Mouse (Mus musculus) stomach, embryonic 15.5 days (tissue): ENCODE measurements around the gene Etfb. TPM values are rescaled to one million over a fixed set of nuclear protein-coding genes. Genes with fewer than 3 reads are reported as not detected.

Experiments
- ATAC-seq: fragments of 200-750 bp; cut with Nextera tagmentation; 2 replicates; pipeline ENCODE4 v1.8.0; 2017; ENCODE audit warnings: low read depth, moderate number of reproducible peaks, moderate TSS enrichment; ENCODE audit not compliant: insufficient read depth, low FRiP score
- H3K27ac ChIP-seq: fragments of 300-500 bp; sonication (generic); 2 replicates; pipeline ENCODE4 v1.5.1; 2015; ENCODE audit warnings: mild to moderate bottlenecking, inconsistent platforms
- H3K27me3 ChIP-seq: fragments of 300-500 bp; sonication (generic); replicated peaks from 2 replicates; pipeline ENCODE4 v1.6.1; 2015; ENCODE audit warnings: inconsistent platforms
- H3K36me3 ChIP-seq: fragments of 300-500 bp; sonication (generic); 2 replicates; pipeline ENCODE4 v1.6.1; 2015; ENCODE audit warnings: inconsistent platforms
- H3K4me1 ChIP-seq: fragments of 300-500 bp; sonication (generic); 2 replicates; pipeline ENCODE4 v1.6.1; 2015; ENCODE audit warnings: inconsistent platforms
- H3K4me2 ChIP-seq: fragments of 300-500 bp; sonication (generic); 2 replicates; pipeline ENCODE4 v1.6.1; 2015; ENCODE audit warnings: mild to moderate bottlenecking, inconsistent platforms
- H3K4me3 ChIP-seq: fragments of 300-500 bp; sonication (generic); replicated peaks from 2 replicates; pipeline ENCODE4 v1.5.1; 2015; ENCODE audit warnings: inconsistent platforms
- H3K9ac ChIP-seq: fragments of 300-500 bp; sonication (generic); 2 replicates; pipeline ENCODE4 v1.6.1; 2015; ENCODE audit warnings: inconsistent platforms
- H3K9me3 ChIP-seq: fragments of 300-500 bp; sonication (generic); 2 replicates; pipeline ENCODE4 v1.6.1; 2016; ENCODE audit warnings: inconsistent platforms
- WGBS: fragments of 180-500 bp; shearing (Covaris S2); methylation state at CpG from one replicate; pipeline ENCODE4 v1.1.7; 2015; 5-methylcytosine and 5-hydroxymethylcytosine counted together
- polyA plus RNA-seq: library from polyadenylated mRNA; unstranded; fragments of >200 nt; fragmentation: Nextera tagmentation; extraction: Ambion mirVana; gene quantifications from 2 replicates; pipeline ENCODE4 v1.2.1, GENCODE M21; 2015

The Etfb gene
- polyA plus RNA-seq, 1 experiment from 2014 or later, result 353 TPM

DNA sequence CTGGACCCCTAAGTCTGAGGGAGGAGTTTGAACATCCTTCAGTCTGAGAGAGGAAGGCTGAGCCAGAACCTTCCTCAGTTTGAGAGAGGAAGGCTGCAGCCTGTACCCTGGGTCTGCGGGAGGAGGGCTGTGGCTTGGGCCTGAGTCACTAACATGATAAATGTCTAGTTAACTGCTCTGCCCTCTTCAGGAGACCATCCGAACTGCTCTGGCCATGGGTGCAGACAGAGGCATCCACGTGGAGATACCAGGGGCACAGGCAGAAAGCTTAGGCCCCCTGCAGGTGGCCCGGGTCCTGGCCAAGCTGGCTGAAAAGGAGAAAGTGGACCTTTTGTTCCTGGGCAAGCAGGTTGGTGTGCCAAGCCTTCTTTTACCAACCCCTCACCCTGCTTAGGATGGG, 8.7 kb downstream of the Etfb start:
- H3K36me3 ChIP-seq, result peaks cover 28% of the 10 kb centered on the region; the same call in 1 of the 2 replicates
- H3K9ac ChIP-seq, result no peak overlapping the region
- no peaks in the 10 kb centered on the region for H3K9me3 ChIP-seq
- no peak overlapping the region for H3K27ac ChIP-seq
- no peaks in the 10 kb centered on the region for H3K27me3 ChIP-seq
- WGBS, result 30% methylated on average over 4 of the region's 4 CpGs
- ATAC-seq, result no peak
- H3K4me2 ChIP-seq, result no peak overlapping the region
- no peak overlapping the region for H3K4me3 ChIP-seq
- H3K4me1 ChIP-seq, result no peaks in the 10 kb centered on the region

DNA sequence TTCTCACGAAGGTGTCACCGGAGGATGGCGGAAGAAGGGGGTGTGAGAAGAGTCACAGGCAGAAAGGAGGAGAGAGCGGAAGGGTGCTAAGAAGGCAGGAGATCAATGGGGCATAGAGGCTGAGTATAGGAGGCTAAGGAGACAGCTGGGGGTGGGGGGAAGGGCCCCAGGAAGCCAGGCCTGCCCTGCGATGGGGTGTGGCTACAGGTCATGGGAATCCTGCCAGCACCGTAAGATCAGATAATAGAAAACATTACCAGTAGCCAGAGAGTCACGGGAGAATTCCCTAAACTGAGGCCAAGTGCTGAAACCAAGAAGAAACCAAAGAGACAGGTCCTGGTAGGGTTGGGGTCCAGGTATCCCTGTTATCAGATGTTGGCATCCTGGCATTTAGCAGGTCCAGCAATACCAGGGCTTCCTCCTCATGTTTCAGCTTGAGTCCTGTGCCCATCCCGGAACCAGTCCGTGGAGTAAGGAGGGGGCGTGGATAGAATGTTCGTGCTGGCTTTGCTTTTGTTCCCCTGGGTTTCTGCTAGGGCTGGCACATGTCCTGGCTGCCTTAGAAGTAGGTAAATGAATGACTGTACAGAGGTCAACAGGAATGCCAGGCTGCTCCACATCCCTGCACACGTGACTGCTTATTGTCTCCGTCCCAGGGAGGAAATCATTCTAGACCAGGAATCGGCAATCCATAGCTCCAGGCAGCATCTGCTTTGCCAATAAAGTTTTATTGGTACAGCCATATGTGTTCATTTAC, 9.9 kb downstream of the Etfb start:
- H3K9me3 ChIP-seq, result no peaks in the 10 kb centered on the region
- H3K4me1 ChIP-seq, result no peaks in the 10 kb centered on the region
- 79% methylated on average over 14 of the region's 14 CpGs for WGBS
- peaks cover 28% of the 10 kb centered on the region; the same call in 1 of the 2 replicates for H3K36me3 ChIP-seq
- no peak overlapping the region for H3K4me2 ChIP-seq
- no peak overlapping the region for H3K4me3 ChIP-seq
- no peaks in the 10 kb centered on the region for H3K27me3 ChIP-seq
- ATAC-seq, result no peak; the same call in 1 of the 2 replicates
- H3K27ac ChIP-seq, result no peak overlapping the region
- H3K9ac ChIP-seq, result no peak overlapping the region

DNA sequence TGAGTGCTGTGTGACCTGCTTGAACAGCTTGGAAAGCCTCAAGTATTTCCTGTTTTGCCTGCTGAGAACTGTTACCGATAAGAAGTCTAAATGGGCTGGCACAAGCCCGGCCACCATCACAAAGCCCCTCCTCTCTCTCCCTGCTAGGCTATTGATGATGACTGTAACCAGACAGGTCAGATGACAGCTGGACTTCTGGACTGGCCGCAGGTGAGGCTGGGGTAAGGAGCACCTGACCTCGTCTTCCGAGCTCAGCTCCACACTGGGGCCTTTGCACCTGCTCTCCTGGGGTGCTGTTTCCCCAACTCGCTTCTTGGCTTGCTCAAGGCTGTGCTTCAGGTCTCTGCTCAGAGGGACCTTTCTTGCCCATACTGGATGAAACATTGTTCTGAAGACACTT, 10.5 kb downstream of the Etfb start:
- no peak for ATAC-seq
- Histone ChIP-seq H3K9me3 (no peaks in the 10 kb centered on the region), H3K4me1 (no peaks in the 10 kb centered on the region), H3K27me3 (no peaks in the 10 kb centered on the region), H3K27ac (no peak overlapping the region), H3K9ac (no peak overlapping the region), H3K4me3 (no peak overlapping the region), H3K36me3 (peaks cover 28% of the 10 kb centered on the region; the same call in 1 of the 2 replicates), H3K4me2 (no peak overlapping the region)
- WGBS, result 89% methylated on average over 6 of the region's 6 CpGs

DNA sequence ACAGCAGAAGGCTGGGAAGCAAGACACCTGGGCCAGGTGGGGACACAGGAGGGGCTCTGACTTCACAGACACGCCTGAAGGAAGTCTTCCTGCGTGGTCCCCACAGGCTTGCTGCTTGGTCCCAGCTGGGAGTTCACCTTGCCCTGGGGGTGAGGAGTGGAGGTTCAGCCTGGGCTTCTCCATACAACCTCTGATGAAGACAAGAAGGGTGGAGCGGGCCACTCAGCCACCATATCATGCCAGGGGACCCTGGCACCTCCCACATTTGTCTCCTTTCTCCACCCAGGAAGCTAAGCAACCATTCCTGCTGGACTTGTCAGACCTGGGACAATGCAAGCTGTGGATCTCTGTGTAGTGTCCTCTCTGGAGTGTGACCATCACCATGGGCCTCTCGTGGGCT, 19.0 kb downstream of the Etfb start, which contains the start of gene Vsig10l:
TSS of gene Vsig10l (plus strand) at position 301 of the 400 bp plus-strand sequence.
- H3K27ac ChIP-seq, result no peak within 1 kb of the TSS
- H3K36me3 ChIP-seq, result no peaks in the 10 kb centered on the region
- no peaks in the 10 kb centered on the region; the same call in 1 of the 2 replicates for H3K27me3 ChIP-seq
- ATAC-seq, result no peak
- no peaks in the 10 kb centered on the region for H3K9me3 ChIP-seq
- no peak within 1 kb of the TSS for H3K4me2 ChIP-seq
- peaks cover 10% of the 10 kb centered on the region; the same call in 1 of the 2 replicates for H3K4me1 ChIP-seq
- 59% methylated on average over 4 of the region's 4 CpGs for WGBS
- no peak within 1 kb of the TSS for H3K4me3 ChIP-seq
- no peak within 1 kb of the TSS for H3K9ac ChIP-seq

DNA sequence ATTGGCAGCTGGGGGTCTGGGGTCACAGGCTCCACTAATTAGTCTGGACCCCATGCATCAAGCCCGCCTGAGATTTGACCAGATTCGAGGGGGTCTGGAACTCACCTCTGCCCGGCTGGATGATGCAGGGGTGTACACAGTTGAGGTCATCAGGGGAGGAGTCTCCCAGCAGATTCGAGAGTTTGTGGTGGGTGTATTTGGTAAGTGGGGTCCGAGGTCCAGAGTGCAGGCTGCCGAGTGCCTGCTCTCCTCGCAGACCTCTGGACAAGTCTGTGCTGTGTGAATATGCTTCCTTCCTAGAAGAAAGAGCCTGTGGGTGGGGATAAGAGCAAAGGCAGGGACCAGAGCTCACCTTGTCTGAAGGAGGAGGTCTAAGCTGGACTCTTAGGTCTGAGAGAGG, 20.1 kb downstream of the Etfb start:
- WGBS, result 77% methylated on average over 7 of the region's 7 CpGs

DNA sequence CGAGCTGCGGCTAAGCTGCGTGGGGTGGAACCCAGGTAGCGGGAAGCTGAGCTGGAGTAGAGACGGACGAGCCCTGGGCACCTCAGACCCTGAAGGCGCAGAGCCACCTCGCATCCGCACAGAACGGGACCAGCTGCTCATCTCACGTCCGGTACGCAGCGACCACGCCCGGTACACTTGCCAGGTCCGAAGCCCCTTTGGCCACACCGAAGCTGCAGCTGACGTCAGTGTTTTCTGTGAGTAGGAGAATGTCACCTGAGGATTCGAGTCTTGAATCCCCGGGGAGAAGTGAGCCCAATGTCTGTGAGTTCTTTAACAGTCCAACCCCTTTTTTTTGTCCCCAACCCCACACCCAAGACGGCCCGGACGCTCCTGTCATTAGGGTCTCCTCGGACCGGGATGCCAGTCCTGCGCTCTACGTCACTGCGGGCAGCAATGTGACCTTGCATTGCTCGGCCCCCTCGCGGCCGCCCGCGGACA, 21.0 kb downstream of the Etfb start:
- Histone ChIP-seq H3K27ac (no peak overlapping the region), H3K4me2 (peak overlapping the region; percentile 85), H3K9me3 (no peaks in the 10 kb centered on the region), H3K27me3 (no peaks in the 10 kb centered on the region; the same call in 1 of the 2 replicates), H3K4me3 (peak overlapping the region; percentile 47), H3K9ac (0 out of 2 replicates have a peak overlapping the region, but pooled peaks have one; percentile 14), H3K36me3 (no peaks in the 10 kb centered on the region), H3K4me1 (peaks cover 10% of the 10 kb centered on the region; the same call in 1 of the 2 replicates)
- 6% methylated on average over 35 of the region's 35 CpGs for WGBS
- no peak for ATAC-seq

More for the DNA sequence above, 20.1 kb downstream of the Etfb start:
- no peaks in the 10 kb centered on the region for H3K9me3 ChIP-seq
- no peaks in the 10 kb centered on the region for H3K36me3 ChIP-seq
- H3K27me3 ChIP-seq, result no peaks in the 10 kb centered on the region; the same call in 1 of the 2 replicates
- no peak overlapping the region for H3K4me2 ChIP-seq
- peaks cover 10% of the 10 kb centered on the region; the same call in 1 of the 2 replicates for H3K4me1 ChIP-seq
- H3K27ac ChIP-seq, result no peak overlapping the region
- no peak for ATAC-seq
- no peak overlapping the region for H3K9ac ChIP-seq
- no peak overlapping the region for H3K4me3 ChIP-seq

DNA sequence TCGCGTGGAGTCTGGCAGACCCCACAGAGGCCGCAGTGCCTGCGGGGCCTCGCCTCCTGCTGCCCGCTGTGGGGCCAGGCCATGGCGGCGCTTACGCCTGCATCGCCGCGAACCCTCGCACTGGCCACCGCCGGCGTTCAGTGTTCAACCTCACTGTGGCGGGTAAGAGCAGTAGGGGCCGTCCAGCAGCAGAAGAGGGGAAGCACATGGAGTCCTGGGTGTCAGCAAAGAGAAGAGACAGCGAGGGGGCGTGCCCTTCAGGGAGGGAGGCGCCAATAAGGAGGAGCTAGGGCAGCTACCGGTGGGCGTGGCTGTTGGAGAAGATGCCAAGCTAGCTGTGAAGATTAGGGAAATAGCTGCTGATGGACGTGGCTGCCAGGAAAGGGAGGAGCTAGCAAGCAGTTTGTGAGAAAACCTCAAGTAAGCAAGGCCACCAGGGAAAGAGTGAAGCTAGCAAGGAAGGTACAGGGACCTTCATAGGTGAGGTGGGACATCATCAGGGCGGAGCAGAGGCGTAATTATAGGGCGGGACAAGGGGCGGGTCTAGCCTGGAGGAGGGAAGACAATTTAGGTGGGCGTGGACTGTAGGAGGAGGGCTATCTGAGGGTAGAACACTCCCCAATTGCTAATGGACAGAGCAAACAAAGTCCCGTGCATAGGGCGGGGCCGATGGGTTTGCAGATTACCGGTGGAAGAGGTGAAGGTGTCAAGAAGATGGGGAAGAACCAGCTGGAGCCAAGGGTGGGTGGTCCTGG, 21.6 kb downstream of the Etfb start:
- WGBS, result under 1% methylated on average over 33 of the region's 33 CpGs
- Histone ChIP-seq H3K27me3 (no peaks in the 10 kb centered on the region; the same call in 1 of the 2 replicates), H3K36me3 (no peaks in the 10 kb centered on the region), H3K4me3 (peak overlapping the region; percentile 47), H3K9ac (0 out of 2 replicates have a peak overlapping the region, but pooled peaks have one; percentile 14), H3K27ac (peak overlapping the region; percentile 40; the same call in 1 of the 2 replicates), H3K4me1 (peaks cover 10% of the 10 kb centered on the region; the same call in 1 of the 2 replicates), H3K9me3 (no peaks in the 10 kb centered on the region), H3K4me2 (peak overlapping the region; percentile 85)
- peak; percentile 89 for ATAC-seq

DNA sequence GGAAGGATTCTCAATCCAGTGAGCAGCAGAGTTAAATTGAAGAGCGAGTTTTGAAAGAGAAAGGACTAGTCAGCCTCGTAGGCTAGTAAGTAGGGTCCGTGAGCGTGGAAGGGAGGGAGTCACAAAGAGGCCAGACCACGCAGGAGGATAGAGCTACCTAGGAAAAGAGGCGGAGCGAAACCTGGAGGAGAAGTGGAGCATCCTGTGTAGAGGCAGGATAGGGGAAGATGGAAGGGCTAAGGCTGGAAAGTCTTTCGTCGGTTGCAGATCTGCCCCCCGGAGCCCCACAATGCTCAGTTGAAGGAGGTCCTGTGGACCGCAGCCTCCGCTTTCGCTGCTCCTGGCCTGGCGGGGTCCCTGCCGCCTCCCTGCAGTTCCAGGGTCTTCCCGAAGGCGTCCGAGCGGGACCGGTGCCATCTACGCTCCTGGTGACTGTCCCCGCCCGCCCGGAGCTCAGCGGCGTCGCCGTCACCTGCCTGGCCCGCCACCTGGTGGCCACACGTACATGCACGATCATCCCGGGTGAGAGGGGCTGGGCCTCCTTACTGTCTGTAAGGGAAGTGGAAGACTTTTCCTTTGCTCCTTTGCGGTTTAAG, 22.3 kb downstream of the Etfb start:
- Histone ChIP-seq H3K9ac (peak overlapping the region; percentile 44; the same call in 1 of the 2 replicates), H3K4me2 (peak overlapping the region; percentile 85), H3K27me3 (no peaks in the 10 kb centered on the region; the same call in 1 of the 2 replicates), H3K27ac (peak overlapping the region; percentile 40; the same call in 1 of the 2 replicates), H3K36me3 (no peaks in the 10 kb centered on the region), H3K4me3 (peak overlapping the region; percentile 47), H3K9me3 (no peaks in the 10 kb centered on the region), H3K4me1 (peaks cover 10% of the 10 kb centered on the region; the same call in 1 of the 2 replicates)
- under 1% methylated on average over 33 of the region's 33 CpGs for WGBS
- peak; percentile 57 for ATAC-seq

DNA sequence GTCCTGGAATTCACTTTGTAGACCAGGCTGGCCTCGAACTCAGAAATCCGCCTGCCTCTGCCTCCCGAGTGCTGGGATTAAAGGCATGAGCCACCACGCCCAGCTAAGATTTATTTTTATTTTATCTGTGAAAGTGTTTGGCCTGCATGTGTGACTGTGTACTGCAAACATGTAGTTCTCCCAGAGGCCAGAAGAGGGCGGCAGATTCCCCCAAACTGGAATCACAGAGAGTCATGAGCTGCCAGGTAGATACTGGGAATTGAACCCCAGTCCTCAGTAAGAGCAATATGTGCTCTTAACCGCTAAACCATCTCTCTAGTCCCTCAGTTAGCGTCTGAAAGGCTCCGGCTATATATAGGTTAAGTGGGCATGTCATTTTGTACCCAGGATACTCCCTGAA, 26.5 kb downstream of the Etfb start:
- no peak overlapping the region for H3K4me2 ChIP-seq
- ATAC-seq, result no peak
- peaks cover 4% of the 10 kb centered on the region; the same call in 1 of the 2 replicates for H3K27me3 ChIP-seq
- H3K4me3 ChIP-seq, result no peak overlapping the region
- WGBS, result 44% methylated on average over 8 of the region's 8 CpGs
- H3K36me3 ChIP-seq, result no peaks in the 10 kb centered on the region
- no peak overlapping the region for H3K27ac ChIP-seq
- no peak overlapping the region for H3K9ac ChIP-seq
- 0 out of 2 replicates have a peak, but pooled peaks cover 7% of the 10 kb centered on the region for H3K4me1 ChIP-seq
- no peaks in the 10 kb centered on the region for H3K9me3 ChIP-seq

DNA sequence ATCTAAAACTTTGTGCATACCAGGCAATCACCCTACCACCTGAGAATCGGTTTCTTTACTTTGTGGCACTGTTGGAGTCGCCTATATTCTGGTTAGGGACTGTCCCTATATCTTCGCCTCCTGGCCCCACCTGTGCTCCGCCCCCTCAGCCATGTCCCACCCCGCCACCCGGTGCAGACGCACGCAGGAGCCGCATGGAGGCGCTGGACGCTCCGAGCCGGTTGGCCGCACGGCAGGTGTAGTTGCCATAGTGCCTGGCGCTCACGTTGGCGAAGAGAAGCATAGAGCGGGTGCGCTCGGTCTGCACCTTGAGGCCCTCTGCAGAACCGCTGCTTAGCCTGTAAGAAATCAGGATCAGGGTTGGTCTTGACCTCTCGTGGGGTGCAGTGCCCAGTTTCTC, 31.8 kb downstream of the Etfb start:
- no peak for ATAC-seq
- Histone ChIP-seq H3K4me1 (no peaks in the 10 kb centered on the region), H3K4me2 (no peak overlapping the region), H3K9me3 (no peaks in the 10 kb centered on the region), H3K27me3 (peaks cover 34% of the 10 kb centered on the region), H3K4me3 (no peak overlapping the region), H3K27ac (no peak overlapping the region), H3K36me3 (no peaks in the 10 kb centered on the region), H3K9ac (no peak overlapping the region)
- 16% methylated on average over 23 of the region's 23 CpGs for WGBS

DNA sequence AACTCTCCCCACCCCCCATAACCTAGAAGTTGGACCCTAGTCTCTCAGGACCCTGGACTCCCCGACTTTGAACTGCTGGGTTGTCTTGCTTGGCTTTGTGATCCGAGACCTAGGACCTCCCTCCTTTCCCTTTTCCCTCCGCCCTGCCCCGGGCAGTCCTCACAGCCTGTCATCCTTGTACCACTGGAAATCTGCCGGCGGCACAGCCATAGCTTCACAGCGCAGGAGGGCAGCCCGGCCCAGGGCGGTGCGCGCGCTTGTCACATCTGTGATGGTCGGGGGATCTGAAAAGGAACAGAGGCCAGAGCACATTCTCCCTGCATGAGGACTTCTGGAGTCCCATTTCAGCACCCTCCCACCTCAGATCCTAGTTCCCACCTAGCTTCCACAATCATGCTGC, 32.5 kb downstream of the Etfb start:
- WGBS, result 10% methylated on average over 13 of the region's 13 CpGs
- Histone ChIP-seq H3K9ac (no peak overlapping the region), H3K27ac (no peak overlapping the region), H3K4me2 (no peak overlapping the region), H3K36me3 (no peaks in the 10 kb centered on the region), H3K9me3 (no peaks in the 10 kb centered on the region), H3K4me3 (no peak overlapping the region), H3K4me1 (no peaks in the 10 kb centered on the region), H3K27me3 (peaks cover 34% of the 10 kb centered on the region)
- ATAC-seq, result no peak
